Mouse (Mus musculus): Measurements from ENCODE around the gene Wdfy2. TPM values are rescaled to one million over a fixed set of nuclear protein-coding genes. Genes with fewer than 3 reads are reported as not detected.

Wdfy2 gene
- polyA plus RNA-seq, 1 experiment, result 9.5 TPM

- 81% methylated on average over 5 of the region's 5 CpGs for WGBS
These were observed 100.2 kb downstream of the Wdfy2 start for GRCm38 (mm10) chr14:62937675-62938074.

GRCm38 (mm10) chr14:62939435-62939834 lies 102.0 kb downstream of the Wdfy2 start:
- Histone ChIP-seq H3K36me3 (ENCODE audit: control insufficient read depth, insufficient read depth, low read length) (peaks cover 11% of the 10 kb centered on the region), H3K27ac (ENCODE audit: insufficient read depth, low read length) (no peak overlapping the region), H3K27me3 (ENCODE audit: control insufficient read depth, insufficient read depth, low read length) (no peaks in the 10 kb centered on the region), H3K4me3 (ENCODE audit: extremely low read depth, insufficient read depth, insufficient read length) (no peak overlapping the region), H3K4me1 (ENCODE audit: control insufficient read depth, insufficient read depth, insufficient read length) (peaks cover 4% of the 10 kb centered on the region; the same call in 1 of the 2 replicates)
- 92% methylated on average over 3 of the region's 3 CpGs for WGBS
- TF ChIP-seq CTCF (IDR thresholded peaks at IDR 0.05; ENCODE audit: extremely low read depth, insufficient read depth, insufficient read length, insufficient replicate concordance), result peak; percentile 6; the same call in 1 of the 2 replicates
- TF ChIP-seq POLR2A (IDR thresholded peaks at IDR 0.05; ENCODE audit: low read depth, low read length), result no peak
- DNase-seq (ENCODE audit: low read depth in 1 of 2, low spot score in 2 of 2), result no peak

More at GRCm38 (mm10) chr14:62937675-62938074, 100.2 kb downstream of the Wdfy2 start:
- peaks cover 4% of the 10 kb centered on the region; the same call in 1 of the 2 replicates for H3K4me1 ChIP-seq (ENCODE audit: control insufficient read depth, insufficient read depth, insufficient read length)
- TF ChIP-seq POLR2A (IDR thresholded peaks at IDR 0.05; ENCODE audit: low read depth, low read length), result no peak
- TF ChIP-seq CTCF (IDR thresholded peaks at IDR 0.05; ENCODE audit: extremely low read depth, insufficient read depth, insufficient read length, insufficient replicate concordance), result no peak
- H3K36me3 ChIP-seq (ENCODE audit: control insufficient read depth, insufficient read depth, low read length), result peaks cover 11% of the 10 kb centered on the region
- no peak overlapping the region for H3K27ac ChIP-seq (ENCODE audit: insufficient read depth, low read length)
- no peak overlapping the region for H3K4me3 ChIP-seq (ENCODE audit: extremely low read depth, insufficient read depth, insufficient read length)
- no peak for DNase-seq (ENCODE audit: low read depth in 1 of 2, low spot score in 2 of 2)
- no peaks in the 10 kb centered on the region for H3K27me3 ChIP-seq (ENCODE audit: control insufficient read depth, insufficient read depth, low read length)

GRCm38 (mm10) chr14:62940383-62941074 lies 103.1 kb downstream of the Wdfy2 start:
- Histone ChIP-seq H3K4me3 (ENCODE audit: extremely low read depth, insufficient read depth, insufficient read length) (no peak overlapping the region), H3K27me3 (ENCODE audit: control insufficient read depth, insufficient read depth, low read length) (no peaks in the 10 kb centered on the region), H3K27ac (ENCODE audit: insufficient read depth, low read length) (no peak overlapping the region), H3K4me1 (ENCODE audit: control insufficient read depth, insufficient read depth, insufficient read length) (peaks cover 4% of the 10 kb centered on the region; the same call in 1 of the 2 replicates), H3K36me3 (ENCODE audit: control insufficient read depth, insufficient read depth, low read length) (peaks cover 10% of the 10 kb centered on the region)
- DNase-seq (ENCODE audit: low read depth in 1 of 2, low spot score in 2 of 2), result peak; percentile 61 to 71
- TF ChIP-seq POLR2A (IDR thresholded peaks at IDR 0.05; ENCODE audit: low read depth, low read length) (no peak), CTCF (IDR thresholded peaks at IDR 0.05; ENCODE audit: extremely low read depth, insufficient read depth, insufficient read length, insufficient replicate concordance) (no peak)
- WGBS, result 10% methylated on average over 14 of the region's 14 CpGs

- H3K36me3 ChIP-seq (ENCODE audit: control insufficient read depth, insufficient read depth, low read length), result peaks cover 1% of the 10 kb centered on the region
- no peak overlapping the region for H3K27ac ChIP-seq (ENCODE audit: insufficient read depth, low read length)
- DNase-seq (ENCODE audit: low read depth in 1 of 2, low spot score in 2 of 2), result no peak
- TF ChIP-seq POLR2A (IDR thresholded peaks at IDR 0.05; ENCODE audit: low read depth, low read length), result no peak
- no peak for TF ChIP-seq CTCF (IDR thresholded peaks at IDR 0.05; ENCODE audit: extremely low read depth, insufficient read depth, insufficient read length, insufficient replicate concordance)
- H3K4me3 ChIP-seq (ENCODE audit: extremely low read depth, insufficient read depth, insufficient read length), result no peak overlapping the region
- no peaks in the 10 kb centered on the region for H3K4me1 ChIP-seq (ENCODE audit: control insufficient read depth, insufficient read depth, insufficient read length)
- no peaks in the 10 kb centered on the region for H3K27me3 ChIP-seq (ENCODE audit: control insufficient read depth, insufficient read depth, low read length)
- WGBS, result 91% methylated on average over 3 of the region's 3 CpGs
These were observed 109.3 kb downstream of the Wdfy2 start for GRCm38 (mm10) chr14:62946794-62947193.

- DNase-seq (ENCODE audit: low read depth in 1 of 2, low spot score in 2 of 2), result no peak
- Histone ChIP-seq H3K27ac (ENCODE audit: insufficient read depth, low read length) (no peak overlapping the region), H3K4me1 (ENCODE audit: control insufficient read depth, insufficient read depth, insufficient read length) (no peaks in the 10 kb centered on the region), H3K36me3 (ENCODE audit: control insufficient read depth, insufficient read depth, low read length) (peaks cover 23% of the 10 kb centered on the region), H3K27me3 (ENCODE audit: control insufficient read depth, insufficient read depth, low read length) (no peaks in the 10 kb centered on the region), H3K4me3 (ENCODE audit: extremely low read depth, insufficient read depth, insufficient read length) (no peak overlapping the region)
- 90% methylated on average over 9 of the region's 9 CpGs for WGBS
- TF ChIP-seq CTCF (IDR thresholded peaks at IDR 0.05; ENCODE audit: extremely low read depth, insufficient read depth, insufficient read length, insufficient replicate concordance), result no peak
- TF ChIP-seq POLR2A (IDR thresholded peaks at IDR 0.05; ENCODE audit: low read depth, low read length), result no peak
These were observed 118.6 kb downstream of the Wdfy2 start for GRCm38 (mm10) chr14:62956091-62956490.

- Histone ChIP-seq H3K4me3 (ENCODE audit: extremely low read depth, insufficient read depth, insufficient read length) (no peak overlapping the region), H3K27me3 (ENCODE audit: control insufficient read depth, insufficient read depth, low read length) (no peaks in the 10 kb centered on the region), H3K36me3 (ENCODE audit: control insufficient read depth, insufficient read depth, low read length) (no peaks in the 10 kb centered on the region), H3K27ac (ENCODE audit: insufficient read depth, low read length) (no peak overlapping the region), H3K4me1 (ENCODE audit: control insufficient read depth, insufficient read depth, insufficient read length) (no peaks in the 10 kb centered on the region)
- no peak for DNase-seq (ENCODE audit: low read depth in 1 of 2, low spot score in 2 of 2)
- WGBS, result 81% methylated on average over 4 of the region's 4 CpGs
- TF ChIP-seq CTCF (IDR thresholded peaks at IDR 0.05; ENCODE audit: extremely low read depth, insufficient read depth, insufficient read length, insufficient replicate concordance) (no peak), POLR2A (IDR thresholded peaks at IDR 0.05; ENCODE audit: low read depth, low read length) (no peak)
These were observed 126.2 kb downstream of the Wdfy2 start for GRCm38 (mm10) chr14:62963632-62964031.

- no peak overlapping the region for H3K4me3 ChIP-seq (ENCODE audit: extremely low read depth, insufficient read depth, insufficient read length)
- H3K27me3 ChIP-seq (ENCODE audit: control insufficient read depth, insufficient read depth, low read length), result no peaks in the 10 kb centered on the region
- no peaks in the 10 kb centered on the region for H3K36me3 ChIP-seq (ENCODE audit: control insufficient read depth, insufficient read depth, low read length)
- H3K27ac ChIP-seq (ENCODE audit: insufficient read depth, low read length), result no peak overlapping the region
- no peak for DNase-seq (ENCODE audit: low read depth in 1 of 2, low spot score in 2 of 2)
- TF ChIP-seq POLR2A (IDR thresholded peaks at IDR 0.05; ENCODE audit: low read depth, low read length) (no peak), CTCF (IDR thresholded peaks at IDR 0.05; ENCODE audit: extremely low read depth, insufficient read depth, insufficient read length, insufficient replicate concordance) (peak; percentile 5; the same call in 1 of the 2 replicates)
- WGBS, result 77% methylated on average over 5 of the region's 5 CpGs
- no peaks in the 10 kb centered on the region for H3K4me1 ChIP-seq (ENCODE audit: control insufficient read depth, insufficient read depth, insufficient read length)
These were observed 127.9 kb downstream of the Wdfy2 start for GRCm38 (mm10) chr14:62965342-62965741.

Data from spleen, adult 2 months (tissue).